7 mouse cellular contexts compared by ENCODE assay signal in the genomic region with DNA sequence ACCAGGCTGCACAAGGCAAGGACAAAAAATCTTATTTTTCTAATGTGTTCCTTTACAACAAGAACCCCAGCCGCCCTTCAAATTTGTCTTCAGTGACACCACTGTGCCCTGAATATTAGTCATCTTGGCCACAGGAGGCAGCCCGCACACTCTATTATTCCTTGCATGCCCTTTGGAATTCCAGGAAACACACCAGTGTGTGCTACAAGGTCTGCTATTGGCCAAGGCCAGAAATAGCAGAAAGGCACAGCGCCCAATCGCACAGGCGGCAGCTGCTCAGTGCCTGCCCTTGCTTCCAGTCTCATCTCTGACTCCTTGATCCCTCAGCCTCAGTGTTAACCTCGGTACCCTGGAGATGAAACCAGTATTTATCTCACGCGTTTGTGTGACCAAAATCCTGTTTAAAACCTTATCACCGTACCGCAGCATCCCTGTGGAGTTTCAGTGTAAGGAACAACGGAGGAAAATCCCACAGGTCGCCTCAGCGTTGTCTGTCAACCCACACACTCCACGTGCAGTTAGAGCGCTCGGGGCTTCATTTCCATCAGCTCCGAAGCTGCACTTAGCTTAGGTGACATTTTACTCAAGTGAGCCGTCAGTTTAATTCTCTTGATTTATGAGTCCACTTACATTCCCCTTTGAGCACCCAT.
DNase-seq lines count a peak whose midpoint lies in the region; ATAC-seq lines count a peak whose summit lies in the region.

No protein-coding gene starts in this region.

- ATAC-seq in forebrain, embryonic 11.5 days (replicated peaks; ENCODE audit: low FRiP score) = 0 out of 2 replicates have a peak, but pooled peaks have one; percentile 55

- H3K4me1 ChIP-seq in forebrain, embryonic 11.5 days (replicated peaks; ENCODE audit: control insufficient read depth, insufficient read depth, low read length) = no peaks in the 10 kb centered on the region

- H3K27me3 ChIP-seq in forebrain, embryonic 11.5 days (ENCODE audit: control insufficient read depth, insufficient read depth, low read length) = no peaks in the 10 kb centered on the region

- no peak overlapping the region for H3K27ac ChIP-seq in forebrain, embryonic 11.5 days (ENCODE audit: low read depth, low read length)

- H3K9ac ChIP-seq in forebrain, embryonic 11.5 days (ENCODE audit: low read length) = no peak overlapping the region

- no peaks in the 10 kb centered on the region for H3K36me3 ChIP-seq in forebrain, embryonic 11.5 days (ENCODE audit: control insufficient read depth, insufficient read depth, low read length)

- no peak overlapping the region for H3K4me3 ChIP-seq in forebrain, embryonic 11.5 days (ENCODE audit: low read depth, low read length)

- no peak overlapping the region for H3K4me2 ChIP-seq in forebrain, embryonic 11.5 days (ENCODE audit: low read depth, low read length, severe bottlenecking)

- peaks cover 2% of the 10 kb centered on the region; the same call in 1 of the 2 replicates for H3K9me3 ChIP-seq in forebrain, embryonic 11.5 days (ENCODE audit: control insufficient read depth, low read length)

- intact Hi-C loops in heart, postnatal 36 days (cut with DNase I) = no loop called here

- DNase-seq in adrenal gland, postnatal 36 days = peak; percentile 64 to 80
- DNase-seq in forebrain, embryonic 11.5 days (ENCODE audit: low spot score) = peak; percentile 45
- peak; percentile 10 to 29 for DNase-seq in heart, postnatal 36 days
- DNase-seq in kidney, postnatal 4 days = peak; percentile 41 to 59
- DNase-seq in ovary, postnatal 36 days (ENCODE audit: low spot score) = peak; percentile 40
- DNase-seq in liver = no peak
- no peak for DNase-seq in right cerebral cortex, postnatal 25 days

- WGBS in forebrain, embryonic 11.5 days = 73% methylated on average over 18 of the region's 18 CpGs

Comparison
In these comparisons a context has a peak if more than half of its experiments do, and no peak if none do; other contexts are left out.
1. DNase-seq: peak in adrenal gland, postnatal 36 days (2 of 2), forebrain, embryonic 11.5 days (single experiment), heart, postnatal 36 days (2 of 2), kidney, postnatal 4 days (2 of 2) and ovary, postnatal 36 days (single experiment); none in liver (single experiment) and right cerebral cortex, postnatal 25 days (single experiment).